Mouse (Mus musculus): ENCODE measurements around the gene 1700001P01Rik. TPM values are rescaled to one million over a fixed set of nuclear protein-coding genes. Genes with fewer than 3 reads are reported as not detected.

Gene 1700001P01Rik
- polyA plus RNA-seq (2012; rRNA removed) = not detected in 2 replicates

DNA sequence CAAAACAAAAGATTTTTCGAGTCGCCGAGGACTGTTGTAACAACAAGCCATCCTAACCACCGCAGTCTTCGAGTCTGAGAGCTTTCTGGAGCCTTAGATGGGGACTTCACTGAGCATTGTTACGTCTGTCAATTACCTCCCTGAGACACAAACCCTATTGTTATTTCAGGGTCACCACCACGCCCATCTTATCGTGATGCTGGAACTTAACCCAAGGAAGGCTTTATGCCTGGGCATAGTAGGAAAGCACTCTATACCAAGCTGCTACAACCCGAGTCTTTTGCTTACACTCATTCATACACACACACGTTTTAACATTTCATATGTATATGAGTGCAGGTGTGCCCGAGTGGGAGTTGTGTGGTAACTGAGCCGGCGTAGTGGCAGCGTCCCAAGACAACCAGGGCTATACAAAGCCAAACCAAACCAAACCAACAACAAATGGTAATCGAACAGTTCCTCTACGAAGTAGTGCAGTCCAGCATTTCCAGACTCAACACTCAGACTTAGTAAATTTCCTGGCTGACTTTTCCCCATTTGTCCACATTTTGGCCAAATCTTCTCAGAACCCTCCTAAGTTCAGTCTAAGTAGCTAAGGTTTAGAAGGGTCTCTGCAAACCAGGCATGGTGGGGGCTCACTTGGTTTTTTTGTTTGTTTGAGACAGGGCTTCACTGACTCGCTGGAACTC lies at the start of gene 1700001P01Rik:
Gene 1700001P01Rik, minus strand, starts transcription at position 111 of the 689 bp plus-strand sequence.
- TF ChIP-seq POLR2A (IDR thresholded peaks at IDR 0.05; ENCODE audit: low read depth, low read length) = no peak
- no peak for TF ChIP-seq CTCF (IDR thresholded peaks at IDR 0.05; ENCODE audit: extremely low read depth, insufficient read depth, insufficient read length, insufficient replicate concordance)
- no peak for DNase-seq (ENCODE audit: low read depth in 1 of 2, low spot score in 2 of 2)
- H3K27me3 ChIP-seq (ENCODE audit: control insufficient read depth, insufficient read depth, low read length) = no peaks in the 10 kb centered on the region
- H3K4me1 ChIP-seq (ENCODE audit: control insufficient read depth, insufficient read depth, insufficient read length) = peaks cover 6% of the 10 kb centered on the region; the same call in 1 of the 2 replicates
- no peak within 1 kb of the TSS for H3K27ac ChIP-seq (ENCODE audit: insufficient read depth, low read length)
- WGBS = 80% methylated on average over 17 of the region's 17 CpGs
- no peak within 1 kb of the TSS for H3K4me3 ChIP-seq (ENCODE audit: extremely low read depth, insufficient read depth, insufficient read length)
- peaks cover 33% of the 10 kb centered on the region for H3K36me3 ChIP-seq (ENCODE audit: control insufficient read depth, insufficient read depth, low read length)

DNA sequence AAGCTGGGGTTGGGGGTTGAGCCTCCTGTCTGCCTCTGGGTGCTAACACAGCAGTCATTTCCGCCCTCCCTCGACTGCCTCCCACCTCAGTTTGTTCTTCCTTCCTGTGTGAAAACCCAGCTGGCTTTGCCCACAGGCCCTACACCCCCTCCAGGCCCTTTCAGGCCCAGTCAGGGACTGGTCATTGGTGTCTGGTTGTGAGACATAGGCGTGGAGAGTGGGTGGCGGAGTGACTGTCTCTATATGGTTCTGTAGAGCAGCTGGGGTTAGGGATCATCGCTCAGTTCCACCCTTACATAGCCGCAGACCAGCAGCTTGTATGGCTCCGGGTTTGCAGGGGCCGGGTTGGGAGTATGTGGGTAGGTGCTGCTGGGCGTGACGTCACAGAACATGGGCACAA lies 49.6 kb upstream of the 1700001P01Rik start:
- H3K4me1 ChIP-seq (ENCODE audit: control insufficient read depth, insufficient read depth, insufficient read length) = peaks cover 39% of the 10 kb centered on the region
- DNase-seq (ENCODE audit: low read depth in 1 of 2, low spot score in 2 of 2) = peak in 1 of 2 experiments; percentile 64
- peaks cover 5% of the 10 kb centered on the region; the same call in 1 of the 2 replicates for H3K36me3 ChIP-seq (ENCODE audit: control insufficient read depth, insufficient read depth, low read length)
- TF ChIP-seq POLR2A (IDR thresholded peaks at IDR 0.05; ENCODE audit: low read depth, low read length) (no peak), CTCF (IDR thresholded peaks at IDR 0.05; ENCODE audit: extremely low read depth, insufficient read depth, insufficient read length, insufficient replicate concordance) (no peak)
- no peak overlapping the region; the same call in 1 of the 2 replicates for H3K4me3 ChIP-seq (ENCODE audit: extremely low read depth, insufficient read depth, insufficient read length)
- H3K27ac ChIP-seq (ENCODE audit: insufficient read depth, low read length) = peak overlapping the region; percentile 81
- 20% methylated on average over 10 of the region's 10 CpGs for WGBS
- H3K27me3 ChIP-seq (ENCODE audit: control insufficient read depth, insufficient read depth, low read length) = no peaks in the 10 kb centered on the region

DNA sequence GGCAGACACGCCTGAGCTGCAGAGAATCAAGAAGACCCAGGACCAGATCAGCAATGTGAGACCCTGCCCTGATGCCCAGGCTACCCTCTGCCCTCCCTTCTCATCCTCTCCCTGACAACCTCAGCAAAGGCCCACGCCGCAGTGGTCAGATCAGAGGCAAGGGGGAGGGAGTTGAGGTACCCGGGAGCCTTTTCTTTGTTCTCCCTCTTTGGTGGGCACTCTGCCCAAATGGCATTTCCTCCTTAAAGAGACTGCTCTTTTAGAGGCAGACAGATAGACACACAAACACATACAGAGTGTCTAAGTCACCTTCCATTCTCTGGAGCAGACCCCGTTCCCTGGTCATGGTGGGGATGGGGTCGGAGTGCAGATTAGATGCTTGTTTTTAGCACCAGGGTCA lies 49.2 kb upstream of the 1700001P01Rik start:
- TF ChIP-seq POLR2A (IDR thresholded peaks at IDR 0.05; ENCODE audit: low read depth, low read length) (no peak), CTCF (IDR thresholded peaks at IDR 0.05; ENCODE audit: extremely low read depth, insufficient read depth, insufficient read length, insufficient replicate concordance) (no peak)
- 12% methylated on average over 6 of the region's 6 CpGs for WGBS
- peaks cover 37% of the 10 kb centered on the region for H3K4me1 ChIP-seq (ENCODE audit: control insufficient read depth, insufficient read depth, insufficient read length)
- DNase-seq (ENCODE audit: low read depth in 1 of 2, low spot score in 2 of 2) = no peak
- H3K27me3 ChIP-seq (ENCODE audit: control insufficient read depth, insufficient read depth, low read length) = no peaks in the 10 kb centered on the region
- H3K36me3 ChIP-seq (ENCODE audit: control insufficient read depth, insufficient read depth, low read length) = peaks cover 6% of the 10 kb centered on the region
- no peak overlapping the region for H3K4me3 ChIP-seq (ENCODE audit: extremely low read depth, insufficient read depth, insufficient read length)
- H3K27ac ChIP-seq (ENCODE audit: insufficient read depth, low read length) = peak overlapping the region; percentile 81

DNA sequence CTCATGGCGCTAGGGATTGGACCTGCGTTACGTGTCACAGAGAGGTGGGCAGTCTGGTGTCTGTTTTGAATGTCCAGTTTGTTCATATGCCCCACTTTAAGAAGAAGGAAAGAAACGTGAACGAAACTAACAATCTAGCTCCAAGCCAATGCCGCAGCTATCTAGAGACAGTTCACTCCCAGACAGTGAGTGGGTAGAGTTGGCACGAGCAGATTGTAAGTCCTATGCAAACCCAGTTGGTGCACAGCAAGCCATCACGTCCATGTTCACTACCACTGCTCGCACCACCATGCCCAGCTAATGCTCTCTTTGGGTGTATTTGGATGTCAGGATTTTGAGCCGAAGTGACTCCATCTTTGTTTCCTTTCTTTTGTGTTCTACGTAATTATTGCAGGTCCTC lies 48.5 kb upstream of the 1700001P01Rik start:
- H3K27me3 ChIP-seq (ENCODE audit: control insufficient read depth, insufficient read depth, low read length) = no peaks in the 10 kb centered on the region
- TF ChIP-seq CTCF (IDR thresholded peaks at IDR 0.05; ENCODE audit: extremely low read depth, insufficient read depth, insufficient read length, insufficient replicate concordance) = no peak
- TF ChIP-seq POLR2A (IDR thresholded peaks at IDR 0.05; ENCODE audit: low read depth, low read length) = no peak
- H3K4me1 ChIP-seq (ENCODE audit: control insufficient read depth, insufficient read depth, insufficient read length) = peaks cover 34% of the 10 kb centered on the region
- H3K4me3 ChIP-seq (ENCODE audit: extremely low read depth, insufficient read depth, insufficient read length) = no peak overlapping the region
- 95% methylated on average over 11 of the region's 11 CpGs for WGBS
- H3K36me3 ChIP-seq (ENCODE audit: control insufficient read depth, insufficient read depth, low read length) = peaks cover 9% of the 10 kb centered on the region
- DNase-seq (ENCODE audit: low read depth in 1 of 2, low spot score in 2 of 2) = no peak
- no peak overlapping the region for H3K27ac ChIP-seq (ENCODE audit: insufficient read depth, low read length)

DNA sequence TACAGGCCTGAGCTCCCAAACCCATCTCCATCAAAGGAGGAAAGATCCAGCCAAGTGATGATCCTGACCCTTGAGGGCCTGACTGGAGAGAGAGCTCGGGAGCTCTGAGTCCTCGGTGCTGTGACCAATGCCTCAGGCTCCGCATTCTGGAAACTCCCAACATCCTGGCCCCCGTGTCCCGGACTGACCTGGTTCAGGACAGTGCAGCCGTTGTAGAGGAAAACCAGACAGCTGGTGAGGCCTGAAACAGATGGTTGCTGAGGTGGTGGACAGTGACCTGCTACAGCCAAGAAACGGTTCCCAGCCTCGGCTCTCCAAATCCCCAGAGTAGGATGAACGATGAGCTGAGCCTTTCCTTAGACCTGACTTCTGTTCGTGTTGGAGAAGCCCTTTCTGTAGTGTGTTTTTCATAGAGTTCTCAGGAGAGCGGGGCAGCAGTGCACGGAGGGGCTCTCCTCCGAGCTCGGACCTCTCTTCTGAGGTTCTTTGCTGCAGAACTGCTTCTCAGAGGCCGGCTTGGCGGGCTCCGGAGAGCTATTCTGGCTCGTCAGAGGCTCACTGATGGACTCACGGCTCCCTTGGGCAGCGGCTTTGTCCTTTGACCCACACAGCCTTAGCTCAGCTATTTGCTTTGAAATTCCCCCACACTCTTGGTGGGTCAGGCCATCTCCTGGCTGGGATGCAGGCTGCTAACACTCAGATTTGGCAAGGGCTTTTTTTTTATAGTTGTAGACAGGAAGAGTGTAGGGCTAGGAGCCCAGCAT lies 47.3 kb upstream of the 1700001P01Rik start:
- WGBS = 92% methylated on average over 20 of the region's 20 CpGs
- peak overlapping the region; percentile 59; the same call in 1 of the 2 replicates for H3K27ac ChIP-seq (ENCODE audit: insufficient read depth, low read length)
- TF ChIP-seq POLR2A (IDR thresholded peaks at IDR 0.05; ENCODE audit: low read depth, low read length) (no peak), CTCF (IDR thresholded peaks at IDR 0.05; ENCODE audit: extremely low read depth, insufficient read depth, insufficient read length, insufficient replicate concordance) (no peak)
- no peak for DNase-seq (ENCODE audit: low read depth in 1 of 2, low spot score in 2 of 2)
- H3K36me3 ChIP-seq (ENCODE audit: control insufficient read depth, insufficient read depth, low read length) = peaks cover 11% of the 10 kb centered on the region
- H3K4me1 ChIP-seq (ENCODE audit: control insufficient read depth, insufficient read depth, insufficient read length) = peaks cover 32% of the 10 kb centered on the region
- H3K4me3 ChIP-seq (ENCODE audit: extremely low read depth, insufficient read depth, insufficient read length) = no peak overlapping the region
- H3K27me3 ChIP-seq (ENCODE audit: control insufficient read depth, insufficient read depth, low read length) = no peaks in the 10 kb centered on the region

DNA sequence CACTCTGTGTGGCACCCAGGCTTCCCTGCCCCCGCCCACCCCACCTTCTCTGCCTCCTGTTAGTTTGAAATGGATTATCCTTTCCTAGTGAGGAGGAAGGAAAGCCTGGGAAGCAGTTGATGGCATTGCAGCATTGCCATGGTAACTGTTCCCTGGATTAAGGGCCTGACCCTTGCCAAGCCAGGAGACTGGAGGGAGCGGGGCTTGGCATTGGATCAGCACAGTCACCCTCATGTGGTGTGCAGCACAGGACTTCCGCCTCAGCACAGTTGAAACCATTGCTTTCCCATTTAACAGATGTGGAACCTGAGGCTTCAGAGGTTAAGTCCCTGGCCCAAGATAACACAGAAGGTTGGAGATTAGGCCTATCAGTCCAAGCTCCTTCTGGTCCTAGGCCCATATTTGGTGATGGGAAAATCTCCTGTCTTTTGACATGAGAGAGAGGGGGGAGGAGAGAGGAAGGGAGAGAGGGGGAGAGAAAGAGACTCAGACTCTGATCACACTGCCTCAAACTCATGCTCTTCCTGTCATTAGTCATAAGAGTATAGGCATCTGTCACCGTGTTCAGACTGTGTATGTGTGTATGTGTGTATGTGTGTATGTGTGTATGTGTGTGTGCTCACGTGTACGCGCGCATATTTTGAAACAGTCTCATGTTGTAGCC lies 45.8 kb upstream of the 1700001P01Rik start:
- TF ChIP-seq POLR2A (IDR thresholded peaks at IDR 0.05; ENCODE audit: low read depth, low read length) = no peak
- no peak for TF ChIP-seq CTCF (IDR thresholded peaks at IDR 0.05; ENCODE audit: extremely low read depth, insufficient read depth, insufficient read length, insufficient replicate concordance)
- Histone ChIP-seq H3K27me3 (ENCODE audit: control insufficient read depth, insufficient read depth, low read length) (no peaks in the 10 kb centered on the region), H3K36me3 (ENCODE audit: control insufficient read depth, insufficient read depth, low read length) (peaks cover 18% of the 10 kb centered on the region), H3K4me3 (ENCODE audit: extremely low read depth, insufficient read depth, insufficient read length) (no peak overlapping the region), H3K4me1 (ENCODE audit: control insufficient read depth, insufficient read depth, insufficient read length) (peaks cover 32% of the 10 kb centered on the region), H3K27ac (ENCODE audit: insufficient read depth, low read length) (no peak overlapping the region)
- no peak for DNase-seq (ENCODE audit: low read depth in 1 of 2, low spot score in 2 of 2)
- 80% methylated on average over 8 of the region's 8 CpGs for WGBS
